Mouse (Mus musculus) neural tube, embryonic 15.5 days (tissue): ENCODE results near the gene Oaz2. TPM values are rescaled to one million over a fixed set of nuclear protein-coding genes. Genes with fewer than 3 reads are reported as not detected.
A peak's percentile ranks its signal among the peaks of the same experiment; 100 is the strongest.

Experiments used
- ATAC-seq: fragments of 200-750 bp; cut with Nextera tagmentation; 2 replicates; pipeline ENCODE4 v1.8.0; 2017; ENCODE audit warnings: mild to moderate bottlenecking, moderate TSS enrichment, moderate library complexity; ENCODE audit not compliant: low FRiP score
- H3K27ac ChIP-seq: fragments of 300-500 bp; sonication (generic); replicated peaks from 2 replicates; pipeline ENCODE4 v1.5.1; 2015; ENCODE audit warnings: mild to moderate bottlenecking, inconsistent platforms
- H3K27me3 ChIP-seq: fragments of 300-500 bp; sonication (generic); replicated peaks from 2 replicates; pipeline ENCODE4 v1.6.1; 2015; ENCODE audit warnings: inconsistent platforms
- H3K36me3 ChIP-seq: fragments of 300-500 bp; sonication (generic); 2 replicates; pipeline ENCODE4 v1.6.1; 2015; ENCODE audit warnings: inconsistent platforms
- H3K4me1 ChIP-seq: fragments of 300-500 bp; sonication (generic); 2 replicates; pipeline ENCODE4 v1.6.1; 2015; ENCODE audit warnings: inconsistent platforms
- H3K4me2 ChIP-seq: fragments of 300-500 bp; sonication (generic); 2 replicates; pipeline ENCODE4 v1.6.1; 2015; ENCODE audit warnings: inconsistent platforms, mild to moderate bottlenecking, moderate library complexity
- H3K4me3 ChIP-seq: fragments of 300-500 bp; sonication (generic); replicated peaks from 2 replicates; pipeline ENCODE4 v1.5.1; 2015; ENCODE audit warnings: mild to moderate bottlenecking, inconsistent platforms
- H3K9ac ChIP-seq: fragments of 300-500 bp; sonication (generic); replicated peaks from 2 replicates; pipeline ENCODE4 v1.6.1; 2015; ENCODE audit warnings: mild to moderate bottlenecking, inconsistent platforms
- H3K9me3 ChIP-seq: fragments of 300-500 bp; sonication (generic); replicated peaks from 2 replicates; pipeline ENCODE4 v1.6.1; 2016; ENCODE audit warnings: inconsistent platforms
- WGBS: fragments of 180-500 bp; shearing (Covaris S2); methylation state at CpG from one replicate; pipeline ENCODE4 v1.1.7; 2015; ENCODE audit warnings: mixed read lengths; 5-methylcytosine and 5-hydroxymethylcytosine counted together
- polyA plus RNA-seq: library from polyadenylated mRNA; unstranded; fragments of >200 nt; fragmentation: Nextera tagmentation; extraction: Ambion mirVana; gene quantifications from 2 replicates; pipeline ENCODE4 v1.2.1, GENCODE M21; 2015

The Oaz2 gene
- polyA plus RNA-seq, 1 experiment from 2014 or later, result 395 TPM

DNA sequence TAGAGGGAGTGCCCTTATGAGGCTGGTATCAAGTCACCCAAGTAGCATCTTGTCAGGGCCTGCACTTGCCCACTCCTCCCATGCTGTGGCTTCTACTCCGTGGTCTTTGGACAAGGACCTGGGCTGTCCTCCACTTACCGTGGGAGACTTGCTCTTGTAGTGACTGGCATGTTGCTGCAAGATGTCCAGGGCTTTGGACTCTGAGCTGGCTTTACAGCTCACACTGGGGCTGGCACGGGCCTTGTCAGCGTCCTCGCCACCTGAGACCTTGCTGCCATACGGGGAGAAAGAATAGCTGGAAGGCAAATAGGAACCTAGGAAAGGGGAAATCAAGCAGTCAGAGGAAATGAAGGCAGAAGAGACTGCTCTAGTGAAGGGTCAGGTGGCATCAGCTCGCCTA is 29.6 kb downstream of the Oaz2 start:
- H3K27ac ChIP-seq, result no peak overlapping the region
- no peak overlapping the region for H3K4me2 ChIP-seq
- H3K36me3 ChIP-seq, result peaks cover 61% of the 10 kb centered on the region
- WGBS, result 66% methylated on average over 7 of the region's 7 CpGs
- H3K4me3 ChIP-seq, result no peak overlapping the region
- H3K9ac ChIP-seq, result 0 out of 2 replicates have a peak overlapping the region, but pooled peaks have one; percentile 9
- no peaks in the 10 kb centered on the region for H3K27me3 ChIP-seq
- H3K9me3 ChIP-seq, result no peaks in the 10 kb centered on the region
- H3K4me1 ChIP-seq, result peaks cover 15% of the 10 kb centered on the region
- no peak for ATAC-seq

GRCm38 (mm10) chr9:65697992-65698391 is 30.2 kb downstream of the Oaz2 start:
- peaks cover 10% of the 10 kb centered on the region for H3K4me1 ChIP-seq
- H3K27me3 ChIP-seq, result no peaks in the 10 kb centered on the region
- peaks cover 59% of the 10 kb centered on the region for H3K36me3 ChIP-seq

GRCm38 (mm10) chr9:65700504-65700903 is 32.7 kb downstream of the Oaz2 start:
- Histone ChIP-seq H3K4me3 (no peak overlapping the region), H3K27ac (no peak overlapping the region), H3K9me3 (no peaks in the 10 kb centered on the region), H3K4me1 (peaks cover 8% of the 10 kb centered on the region), H3K4me2 (no peak overlapping the region), H3K27me3 (no peaks in the 10 kb centered on the region), H3K9ac (no peak overlapping the region), H3K36me3 (peaks cover 49% of the 10 kb centered on the region)
- no peak for ATAC-seq
- WGBS, result 86% methylated on average over 6 of the region's 6 CpGs

More at GRCm38 (mm10) chr9:65697992-65698391, 30.2 kb downstream of the Oaz2 start:
- Histone ChIP-seq H3K27ac (no peak overlapping the region), H3K4me3 (no peak overlapping the region), H3K9ac (no peak overlapping the region), H3K4me2 (no peak overlapping the region), H3K9me3 (no peaks in the 10 kb centered on the region)
- ATAC-seq, result no peak

- H3K36me3 ChIP-seq, result peaks cover 40% of the 10 kb centered on the region
- H3K27me3 ChIP-seq, result no peaks in the 10 kb centered on the region
- 95% methylated on average over 9 of the region's 9 CpGs for WGBS
- H3K4me1 ChIP-seq, result no peaks in the 10 kb centered on the region
- ATAC-seq, result no peak
- H3K9ac ChIP-seq, result no peak overlapping the region
- no peak overlapping the region for H3K27ac ChIP-seq
- no peaks in the 10 kb centered on the region for H3K9me3 ChIP-seq
- no peak overlapping the region for H3K4me2 ChIP-seq
- H3K4me3 ChIP-seq, result no peak overlapping the region
Observed at GRCm38 (mm10) chr9:65702286-65702685, 34.5 kb downstream of the Oaz2 start.

GRCm38 (mm10) chr9:65703241-65703640 is 35.4 kb downstream of the Oaz2 start:
- no peak for ATAC-seq
- Histone ChIP-seq H3K4me1 (no peaks in the 10 kb centered on the region), H3K27ac (no peak overlapping the region), H3K27me3 (no peaks in the 10 kb centered on the region), H3K4me3 (no peak overlapping the region), H3K9me3 (no peaks in the 10 kb centered on the region), H3K9ac (no peak overlapping the region), H3K4me2 (no peak overlapping the region), H3K36me3 (peaks cover 37% of the 10 kb centered on the region)
- WGBS, result 67% methylated on average over 7 of the region's 7 CpGs

- H3K4me2 ChIP-seq, result no peak overlapping the region
- no peak overlapping the region for H3K4me3 ChIP-seq
- no peaks in the 10 kb centered on the region for H3K9me3 ChIP-seq
- WGBS, result 90% methylated on average over 24 of the region's 24 CpGs
- H3K27me3 ChIP-seq, result no peaks in the 10 kb centered on the region
- no peaks in the 10 kb centered on the region for H3K4me1 ChIP-seq
- no peak overlapping the region for H3K27ac ChIP-seq
- H3K9ac ChIP-seq, result no peak overlapping the region
- ATAC-seq, result no peak
- peaks cover 35% of the 10 kb centered on the region for H3K36me3 ChIP-seq
Observed at GRCm38 (mm10) chr9:65703926-65704595, 36.3 kb downstream of the Oaz2 start.

DNA sequence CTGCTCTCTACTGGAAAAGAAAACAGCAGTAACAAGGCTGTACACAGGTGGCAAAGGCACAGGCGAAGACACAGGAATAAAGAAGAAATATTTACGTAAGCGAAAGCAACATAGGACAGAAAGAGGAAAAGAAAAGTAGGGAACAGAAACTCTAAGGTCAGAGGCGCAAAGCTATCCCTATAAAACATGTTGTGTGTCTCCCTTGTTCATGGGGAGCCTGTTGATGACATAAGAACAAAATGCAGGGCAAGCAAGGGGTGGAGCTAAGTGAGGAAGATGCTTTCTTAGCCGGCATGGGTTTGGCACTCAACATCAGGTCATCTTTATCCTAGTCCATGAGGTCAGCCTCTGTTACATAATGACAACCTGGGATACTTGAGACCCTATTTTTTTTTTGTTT is 50.4 kb downstream of the Oaz2 start:
- no peaks in the 10 kb centered on the region for H3K9me3 ChIP-seq
- peaks cover 18% of the 10 kb centered on the region for H3K4me1 ChIP-seq
- no peaks in the 10 kb centered on the region for H3K27me3 ChIP-seq
- no peak overlapping the region for H3K4me3 ChIP-seq
- 92% methylated on average over 5 of the region's 5 CpGs for WGBS
- no peak overlapping the region for H3K27ac ChIP-seq
- H3K36me3 ChIP-seq, result no peaks in the 10 kb centered on the region
- ATAC-seq, result no peak
- no peak overlapping the region for H3K4me2 ChIP-seq
- no peak overlapping the region for H3K9ac ChIP-seq

DNA sequence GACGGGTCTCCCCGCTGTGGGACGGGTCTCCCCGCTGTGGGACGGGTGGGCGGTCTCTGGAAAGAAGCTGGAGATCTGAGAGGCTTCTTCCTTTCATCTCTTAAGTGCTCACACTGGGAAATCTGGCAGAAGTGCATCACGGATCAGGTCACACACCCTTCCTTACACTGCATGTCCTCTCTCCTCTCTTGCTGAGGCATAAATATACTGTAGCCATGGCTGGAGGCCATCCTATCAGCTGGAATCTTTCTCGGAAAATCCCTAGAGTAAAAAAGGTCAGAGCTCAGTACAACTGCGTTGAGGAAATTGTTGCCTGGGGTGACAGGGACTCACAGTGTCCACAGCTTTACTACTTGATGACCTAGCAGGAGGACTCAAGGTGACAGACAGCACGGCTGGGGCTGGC is 53.4 kb downstream of the Oaz2 start:
- H3K4me3 ChIP-seq, result no peak overlapping the region
- H3K27ac ChIP-seq, result 0 out of 2 replicates have a peak overlapping the region, but pooled peaks have one; percentile 13
- no peaks in the 10 kb centered on the region for H3K36me3 ChIP-seq
- 40% methylated on average over 10 of the region's 10 CpGs for WGBS
- no peak overlapping the region for H3K9ac ChIP-seq
- no peak for ATAC-seq
- H3K27me3 ChIP-seq, result no peaks in the 10 kb centered on the region
- no peaks in the 10 kb centered on the region for H3K9me3 ChIP-seq
- H3K4me2 ChIP-seq, result no peak overlapping the region
- H3K4me1 ChIP-seq, result peaks cover 46% of the 10 kb centered on the region

DNA sequence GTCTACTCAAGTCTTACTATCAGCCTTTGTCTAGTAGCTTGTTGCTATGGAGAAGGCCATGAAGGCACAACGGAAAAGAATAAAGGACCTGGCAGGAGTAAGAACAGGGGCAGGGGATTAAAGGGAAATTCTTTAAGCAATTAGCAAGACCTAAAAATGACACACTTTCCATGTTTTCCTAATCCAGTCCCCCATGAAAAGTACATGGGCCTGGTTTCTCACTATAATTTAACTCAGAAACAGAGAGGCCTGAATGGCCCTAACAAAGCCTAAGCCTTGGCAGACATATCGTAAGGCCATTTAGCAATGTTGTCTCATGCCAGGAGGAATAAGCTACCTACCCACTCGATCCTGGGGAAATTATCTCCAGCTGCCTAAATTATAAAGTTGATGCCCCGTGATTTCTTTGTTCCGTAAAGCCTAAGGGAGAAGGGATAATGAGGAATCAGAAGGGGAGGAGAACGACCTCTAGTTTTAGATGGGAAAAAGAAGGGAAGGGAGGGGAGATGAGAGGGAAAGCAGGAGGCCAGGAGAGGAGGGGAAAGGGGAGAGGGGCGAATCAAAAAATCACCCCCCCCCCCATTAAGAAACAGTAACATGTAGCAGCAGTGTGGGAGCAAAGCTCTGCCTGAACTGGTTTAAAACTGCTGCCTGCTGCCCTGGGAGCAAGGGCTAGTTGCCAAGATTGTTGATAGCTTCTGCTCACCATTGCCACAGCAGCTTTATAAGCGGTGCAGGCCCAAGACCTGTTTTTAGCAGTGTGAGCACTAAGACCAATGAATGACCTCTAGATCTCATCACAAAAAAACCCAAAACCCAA is 56.9 kb downstream of the Oaz2 start:
- Histone ChIP-seq H3K36me3 (no peaks in the 10 kb centered on the region), H3K27me3 (no peaks in the 10 kb centered on the region), H3K9ac (no peak overlapping the region; the same call in 1 of the 2 replicates), H3K27ac (peak overlapping the region; percentile 82), H3K4me3 (no peak overlapping the region), H3K9me3 (no peaks in the 10 kb centered on the region), H3K4me2 (peak overlapping the region; percentile 15; the same call in 1 of the 2 replicates), H3K4me1 (peaks cover 52% of the 10 kb centered on the region)
- peak; percentile 82; the same call in 1 of the 2 replicates for ATAC-seq
- WGBS, result 13% methylated on average over 8 of the region's 8 CpGs

GRCm38 (mm10) chr9:65725291-65725622 is 57.5 kb downstream of the Oaz2 start:
- peak overlapping the region; percentile 82 for H3K27ac ChIP-seq
- peaks cover 52% of the 10 kb centered on the region for H3K4me1 ChIP-seq
- no peaks in the 10 kb centered on the region for H3K9me3 ChIP-seq
- 38% methylated on average over 4 of the region's 4 CpGs for WGBS
- no peak overlapping the region for H3K4me3 ChIP-seq
- H3K27me3 ChIP-seq, result no peaks in the 10 kb centered on the region
- ATAC-seq, result 0 out of 2 replicates have a peak, but pooled peaks have one; percentile 37
- H3K36me3 ChIP-seq, result no peaks in the 10 kb centered on the region
- no peak overlapping the region for H3K9ac ChIP-seq
- 0 out of 2 replicates have a peak overlapping the region, but pooled peaks have one; percentile 15 for H3K4me2 ChIP-seq

DNA sequence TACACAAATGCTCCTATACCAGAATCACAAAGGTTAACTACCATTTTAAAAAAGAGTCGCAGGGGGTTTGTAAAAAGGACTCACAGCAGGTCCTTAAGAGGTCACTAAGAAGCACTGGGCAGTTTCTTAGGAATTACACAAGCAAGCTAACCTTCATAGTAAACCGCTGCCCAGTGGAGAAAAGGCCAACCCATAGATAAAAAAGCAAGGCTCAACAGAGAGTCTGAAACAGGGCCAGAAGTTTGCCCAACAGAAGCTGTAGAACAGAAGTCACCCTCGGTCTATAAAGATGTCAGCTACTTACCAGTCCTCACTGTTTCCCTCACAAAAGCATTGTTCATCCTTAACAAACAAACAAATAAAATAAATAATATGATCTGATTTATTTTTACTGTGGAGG is 58.6 kb downstream of the Oaz2 start:
- H3K27me3 ChIP-seq, result no peaks in the 10 kb centered on the region
- ATAC-seq, result no peak
- H3K4me3 ChIP-seq, result no peak overlapping the region
- peaks cover 4% of the 10 kb centered on the region; the same call in 1 of the 2 replicates for H3K36me3 ChIP-seq
- no peaks in the 10 kb centered on the region for H3K9me3 ChIP-seq
- 83% methylated on average over 3 of the region's 3 CpGs for WGBS
- H3K27ac ChIP-seq, result peak overlapping the region; percentile 58
- no peak overlapping the region for H3K4me2 ChIP-seq
- H3K4me1 ChIP-seq, result peaks cover 44% of the 10 kb centered on the region
- H3K9ac ChIP-seq, result no peak overlapping the region

DNA sequence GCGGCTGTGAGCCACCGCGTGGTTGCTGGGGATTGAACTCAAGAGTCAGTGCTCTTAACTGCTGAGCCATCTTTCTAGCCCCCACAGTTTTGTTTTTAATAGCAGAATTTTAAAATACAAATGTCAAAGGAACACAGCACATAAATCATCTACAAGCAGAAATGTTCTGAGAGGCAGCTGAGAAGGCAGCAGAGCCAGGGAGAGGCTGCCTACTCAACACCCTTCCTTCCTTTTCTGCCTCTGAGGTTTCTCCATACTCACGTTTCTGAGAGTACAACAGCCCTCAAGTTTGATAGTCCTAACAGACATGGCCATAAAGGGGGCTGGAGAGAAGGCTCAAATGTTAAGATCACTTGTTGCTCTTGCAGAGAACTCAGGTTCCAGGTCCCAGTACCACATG is 59.7 kb downstream of the Oaz2 start:
- Histone ChIP-seq H3K27me3 (no peaks in the 10 kb centered on the region), H3K4me3 (no peak overlapping the region), H3K36me3 (peaks cover 4% of the 10 kb centered on the region; the same call in 1 of the 2 replicates), H3K27ac (no peak overlapping the region), H3K4me1 (peaks cover 34% of the 10 kb centered on the region), H3K9me3 (no peaks in the 10 kb centered on the region), H3K4me2 (no peak overlapping the region), H3K9ac (no peak overlapping the region)
- ATAC-seq, result no peak
- 93% methylated on average over 4 of the region's 4 CpGs for WGBS
